Mouse (Mus musculus) inflammation-experienced regulatory T-cells, adult 6 months (primary cell): Measurements from ENCODE around the gene Mettl7a2. TPM values are rescaled to one million over a fixed set of nuclear protein-coding genes. Genes with fewer than 3 reads are reported as not detected.

Source experiments
- ATAC-seq: one replicate; pipeline ENCODE4 v1.8.0; 2017
- polyA plus RNA-seq, 3 experiments: library from polyadenylated mRNA; unstranded; fragments of 100-300 nt; shearing (Covaris generic); gene quantifications; one replicate each; pipeline ENCODE4 v1.2.1; 2017

Mettl7a2 gene
- polyA plus RNA-seq, 3 experiments from 2014 or later, result not detected

DNA sequence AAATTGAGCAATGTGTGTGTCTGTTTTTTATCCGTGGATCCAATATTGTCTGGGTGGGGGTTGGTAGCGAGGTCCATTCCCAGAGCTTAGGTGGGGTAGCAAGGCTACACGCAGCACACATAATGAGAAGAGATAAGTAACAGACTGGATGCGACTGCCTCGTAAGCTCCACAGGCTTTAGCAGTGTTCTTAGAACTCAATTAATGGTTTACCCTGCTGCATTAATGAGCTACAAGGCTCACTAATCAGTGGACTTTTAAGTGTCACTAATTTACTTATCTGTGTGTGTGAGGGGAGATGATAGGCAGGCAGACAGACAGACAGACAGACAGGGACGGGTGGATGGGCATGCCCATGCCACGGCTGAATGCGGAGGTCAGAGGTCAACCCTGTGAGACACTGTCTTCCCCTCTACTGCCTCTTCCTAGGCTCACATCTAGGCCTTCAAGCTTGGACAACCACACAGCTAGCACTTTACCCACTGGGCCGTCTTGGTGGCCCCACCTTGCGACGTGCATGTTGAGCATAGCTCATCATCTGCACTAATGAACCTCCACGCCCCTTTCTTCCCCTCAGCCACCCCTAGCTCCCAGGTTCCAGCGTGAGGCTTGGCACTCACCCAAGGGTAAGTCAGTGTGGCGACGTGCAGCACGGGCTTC lies 47.7 kb downstream of the Mettl7a2 start:
- ATAC-seq, result no peak

DNA sequence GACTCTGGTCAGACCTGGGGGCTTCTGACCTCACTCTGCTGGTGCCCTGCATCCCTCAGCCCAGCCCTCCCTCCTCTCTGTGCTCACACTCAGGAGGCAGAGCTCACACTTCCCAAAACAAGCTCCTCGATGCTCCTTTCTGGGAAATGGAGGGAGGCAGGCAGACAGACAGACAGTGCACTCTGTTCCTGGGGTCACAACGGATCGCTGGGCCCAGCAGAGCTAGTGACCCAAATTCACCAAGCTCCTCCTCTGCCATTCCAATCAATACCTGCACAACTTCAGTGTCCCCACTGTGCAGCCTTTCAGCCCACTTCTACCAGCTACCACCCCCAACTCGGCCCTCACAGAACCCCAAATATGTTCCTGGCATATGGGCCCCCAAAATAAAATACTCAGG lies 48.8 kb downstream of the Mettl7a2 start:
- no peak for ATAC-seq

DNA sequence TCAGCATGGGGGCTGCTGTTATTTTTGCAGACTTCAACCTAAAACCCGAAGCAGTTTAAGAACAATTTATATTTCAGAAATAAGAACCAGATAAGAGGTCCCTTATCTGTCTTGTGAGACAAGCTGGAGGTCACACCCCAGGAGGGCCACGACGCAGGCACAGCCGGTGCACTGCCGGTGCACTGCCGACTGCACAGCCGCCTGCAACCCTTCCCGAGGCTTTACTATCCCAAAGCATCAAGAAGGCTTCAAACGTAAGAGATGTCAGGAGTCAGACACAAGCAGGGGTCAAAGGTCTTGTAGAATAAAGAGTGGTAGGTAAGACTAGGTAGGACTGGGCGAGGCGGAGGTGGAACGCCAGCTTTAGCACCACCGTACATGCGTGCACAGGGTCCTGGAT lies 49.3 kb downstream of the Mettl7a2 start:
- ATAC-seq, result no peak

DNA sequence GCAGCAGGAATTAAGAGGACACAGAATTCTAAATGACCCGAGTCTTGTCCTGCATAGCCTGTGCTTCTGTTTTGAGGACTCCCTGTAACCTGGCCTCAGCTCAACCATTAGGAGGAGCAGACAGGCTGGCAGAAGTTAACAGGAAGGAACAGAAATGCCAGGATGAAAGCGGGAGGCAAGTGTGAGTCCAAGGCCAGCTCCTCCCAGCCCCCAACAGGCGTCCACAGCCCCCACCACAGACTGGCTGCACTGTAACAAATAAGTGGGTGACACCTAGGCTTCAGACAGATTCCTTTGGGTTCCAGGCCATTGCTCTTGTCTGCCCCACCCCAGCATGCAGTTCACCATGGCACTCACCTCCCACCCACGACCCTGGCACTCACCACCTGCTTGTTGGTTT lies 49.8 kb downstream of the Mettl7a2 start:
- no peak for ATAC-seq

DNA sequence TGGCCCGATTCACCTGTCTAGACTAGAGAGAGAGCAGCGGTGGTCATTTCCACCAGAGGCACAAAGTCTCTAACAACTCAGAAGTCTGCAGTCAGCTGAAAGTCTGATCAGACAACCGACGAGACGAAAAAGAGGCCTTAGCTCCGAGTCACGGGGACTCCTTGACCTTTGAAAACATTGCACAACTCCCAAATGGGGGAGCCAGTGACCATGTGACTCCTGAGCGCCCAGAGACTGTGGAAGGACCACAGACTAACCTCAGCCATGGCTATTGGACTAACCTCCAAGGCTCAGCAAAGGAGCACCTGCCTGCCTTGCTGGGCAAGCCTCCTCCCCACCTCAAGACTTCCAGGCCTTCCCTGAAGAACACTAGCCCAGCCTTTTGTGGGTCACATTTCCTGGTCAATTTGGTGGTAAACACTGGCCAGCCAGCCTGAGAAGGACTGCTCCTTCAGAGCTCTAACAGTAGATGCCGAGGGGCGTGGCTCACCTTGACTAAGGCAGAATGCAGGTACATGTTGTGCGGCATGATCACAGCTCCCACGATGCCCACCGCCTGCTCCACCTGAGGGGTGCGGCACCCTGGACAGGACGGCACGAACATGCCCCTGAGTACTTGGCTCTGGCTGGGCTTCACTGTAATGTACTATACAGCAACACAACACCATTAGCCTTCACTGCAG lies 50.5 kb downstream of the Mettl7a2 start:
- no peak for ATAC-seq

DNA sequence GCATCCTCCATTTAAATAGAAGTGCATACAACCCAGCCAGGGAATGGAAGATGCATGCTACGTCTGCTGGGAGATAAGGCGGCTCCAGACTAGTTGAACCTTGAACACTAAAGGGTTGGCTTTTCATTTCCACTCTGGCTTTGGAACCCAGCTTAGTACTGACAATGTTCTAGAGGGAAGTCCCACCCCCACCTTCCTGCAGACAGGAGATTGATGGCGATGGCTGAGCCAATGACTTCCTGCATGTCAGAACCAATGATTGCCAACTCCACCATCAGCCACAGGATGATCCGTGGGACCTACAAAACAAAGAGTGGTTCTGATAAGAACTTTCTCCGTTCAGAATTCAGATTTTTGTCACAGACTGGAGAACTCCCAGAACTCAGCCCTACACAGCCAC lies 53.1 kb downstream of the Mettl7a2 start:
- ATAC-seq, result no peak

DNA sequence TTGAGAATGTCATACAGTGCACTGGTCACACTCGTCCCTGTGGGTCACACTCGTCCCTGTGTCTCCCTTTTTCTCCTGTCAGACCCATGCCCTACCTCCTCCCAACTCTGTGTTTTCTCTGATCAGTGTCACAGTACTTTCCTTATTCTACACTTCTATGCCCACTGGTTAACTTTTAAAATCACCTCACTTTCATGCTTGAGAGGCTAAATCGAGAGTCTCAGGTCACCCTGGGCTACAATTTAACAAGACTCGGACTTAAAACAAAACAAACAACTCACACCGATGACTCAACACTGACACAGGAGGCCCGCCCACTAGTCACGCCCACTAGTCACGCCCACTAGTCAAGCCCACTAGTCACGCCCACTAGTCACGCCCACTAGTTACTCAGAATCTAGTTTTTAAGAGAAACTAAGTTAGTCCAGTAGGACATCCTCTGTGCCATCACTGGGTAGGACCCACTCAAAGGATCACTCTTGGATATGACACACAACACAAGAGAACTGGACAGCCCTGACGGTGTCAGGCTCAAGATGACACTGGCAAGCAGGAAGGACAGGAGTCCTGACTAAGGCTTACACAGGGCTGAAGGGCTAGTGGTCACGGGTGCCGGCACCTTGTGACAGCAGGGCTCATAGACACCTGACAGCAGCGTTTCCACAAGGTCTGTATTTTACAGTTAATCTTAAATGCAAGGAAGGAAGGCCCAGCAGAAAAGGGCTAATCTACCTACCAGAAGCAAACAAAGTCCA lies 58.1 kb downstream of the Mettl7a2 start:
- no peak for ATAC-seq

Other genes starting within 250 kb of the Mettl7a2 start
- 10 to 100 TPM; 32.1 to 36.0 (median 33.1) TPM for gene Atf1, start 125.4 kb upstream of the Mettl7a2 start, polyA plus RNA-seq
- not detected for gene Tmprss12, start 72.4 kb upstream of the Mettl7a2 start, polyA plus RNA-seq
- 10 to 100 TPM in 1 of 3 experiments, 1 to 10 TPM in 2; 2.3 to 15.1 (median 4.4) TPM for gene Mettl7a1, start 49.1 kb upstream of the Mettl7a2 start, polyA plus RNA-seq
- not detected for gene Mettl7a3, start 18.3 kb upstream of the Mettl7a2 start, polyA plus RNA-seq
- under 1 TPM in 1 of 3 experiments, not detected in 2; 0.36 TPM for gene Methig1, start 51 bp upstream of the Mettl7a2 start, polyA plus RNA-seq
- gene Higd1c, start 11.3 kb downstream of the Mettl7a2 start, polyA plus RNA-seq, result not detected
- gene Gm5475, start 68.9 kb downstream of the Mettl7a2 start, polyA plus RNA-seq, result under 1 TPM in 2 of 3 experiments, not detected in 1; 0.26 to 0.49 TPM
- gene Slc11a2, start 71.9 kb downstream of the Mettl7a2 start, polyA plus RNA-seq, result 10 to 100 TPM; 20.5 to 30.5 (median 26.7) TPM
- 10 to 100 TPM; 24.6 to 58.8 (median 54.5) TPM for gene Letmd1, start 115.8 kb downstream of the Mettl7a2 start, polyA plus RNA-seq
- 1 to 10 TPM in 2 of 3 experiments, under 1 TPM in 1; 0.91 to 1.8 (median 1.5) TPM for gene Csrnp2, start 142.3 kb downstream of the Mettl7a2 start, polyA plus RNA-seq
- gene Tfcp2, start 198.8 kb downstream of the Mettl7a2 start, polyA plus RNA-seq, result 1 to 10 TPM; 3.7 to 8.4 (median 5.6) TPM
- 10 to 100 TPM in 2 of 3 experiments, 1 to 10 TPM in 1; 7.4 to 19.8 (median 18.8) TPM for gene Pou6f1, start 246.8 kb downstream of the Mettl7a2 start, polyA plus RNA-seq